Mouse (Mus musculus): ENCODE results near the gene Sh2d7. TPM values are rescaled to one million over a fixed set of nuclear protein-coding genes. Genes with fewer than 3 reads are reported as not detected.

Sh2d7 gene
- total RNA-seq (2023): not detected in 2 replicates

GRCm38 (mm10) chr9:54538684-54539083, at the start of gene Sh2d7:
Gene Sh2d7 (plus strand): TSS chr9:54538984.

GRCm38 (mm10) chr9:54501453-54502110, 37.2 kb upstream of the Sh2d7 start, which contains the start of gene Dmxl2:
Gene Dmxl2 (minus strand): TSS chr9:54501626.

DNA sequence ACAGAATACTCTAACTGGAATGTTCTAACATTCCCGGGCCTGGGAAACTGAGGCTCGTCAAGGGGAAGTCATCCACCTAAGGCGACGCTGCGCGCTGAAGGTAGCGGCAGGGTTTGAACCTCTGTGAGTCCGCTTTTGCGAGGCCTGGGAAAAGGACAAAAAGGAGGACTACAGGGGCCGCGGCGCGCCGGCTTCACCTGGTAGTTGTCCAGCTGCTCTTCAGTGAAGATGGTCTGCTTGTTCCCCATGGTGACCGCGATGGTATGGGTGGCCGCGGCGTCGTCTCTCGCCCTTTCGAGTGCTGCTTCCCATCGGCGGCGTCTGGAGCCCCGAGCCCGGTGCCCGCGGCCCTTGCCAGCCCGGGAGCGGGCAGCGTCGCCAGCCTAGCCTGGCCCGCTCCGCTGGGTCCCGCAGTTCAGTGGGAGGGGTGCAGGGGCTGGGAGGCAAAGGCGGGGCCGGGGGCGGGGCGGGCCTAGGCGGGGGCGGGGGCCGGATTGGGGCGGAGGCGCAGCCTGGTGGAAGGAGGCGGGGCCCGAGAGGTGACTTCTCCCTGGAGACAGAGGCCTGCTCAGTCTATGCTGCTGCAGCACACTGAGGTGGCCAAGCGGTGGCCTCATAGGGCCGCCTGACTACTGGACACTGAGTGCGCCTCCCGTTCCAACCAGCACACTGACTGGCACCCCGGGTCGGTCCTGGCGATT, 21.1 kb downstream of the Sh2d7 start, which contains the start of gene Cib2:
Gene Cib2 (minus strand): TSS at position 448 of the 701 bp plus-strand sequence.

DNA sequence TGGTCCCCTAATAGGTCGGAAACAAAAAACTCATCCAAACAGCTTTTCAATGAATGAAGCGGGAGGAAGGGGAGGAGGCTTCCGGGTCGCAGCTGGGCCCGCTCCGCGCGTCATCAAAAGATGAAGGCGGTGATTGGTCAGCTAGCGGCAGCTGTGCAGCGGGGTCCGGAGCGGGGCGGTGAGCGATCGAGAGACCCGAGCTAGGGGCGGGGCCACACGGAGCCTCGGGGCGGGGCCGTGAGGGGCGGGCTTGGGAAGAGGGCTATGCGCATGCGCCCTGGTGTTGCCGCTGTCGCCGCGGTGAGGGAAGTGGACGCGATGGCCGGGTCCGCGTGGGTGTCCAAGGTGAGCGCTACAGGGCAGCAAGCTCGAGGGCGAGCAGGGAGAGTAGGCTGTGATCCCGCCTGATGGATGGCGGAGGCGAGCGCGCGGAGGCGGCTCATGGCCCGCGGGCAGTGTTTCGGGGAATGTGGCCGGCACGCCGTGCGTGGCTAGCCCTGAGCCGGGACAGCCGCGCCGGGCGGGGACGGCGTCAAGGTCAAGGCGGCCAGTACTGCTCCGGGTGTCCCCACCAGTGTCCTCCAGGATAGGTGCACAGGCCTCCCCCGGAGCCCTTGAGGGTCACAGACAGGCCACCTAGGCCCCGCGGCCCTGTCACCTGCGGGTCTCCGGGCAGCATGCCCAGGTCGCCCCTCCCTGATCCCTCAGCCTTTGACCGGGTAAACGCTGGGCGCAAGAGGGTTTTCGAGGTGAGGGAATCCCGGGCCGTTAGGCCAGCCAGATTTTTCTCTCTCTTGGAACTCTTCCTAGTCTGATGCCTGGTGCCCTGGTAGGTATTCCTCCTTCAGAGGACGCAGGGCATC, 47.6 kb downstream of the Sh2d7 start, which contains the start of gene Idh3a:
Gene Idh3a (plus strand): TSS at position 136 of the 863 bp plus-strand sequence.

Other genes starting within 250 kb of the Sh2d7 start
- 151 and 210 TPM in 2 replicates for gene Dmxl2, start 37.4 kb upstream of the Sh2d7 start, total RNA-seq (2023)
- gene Cib2, start 21.2 kb downstream of the Sh2d7 start, total RNA-seq (2023): 16.3 and 20.2 TPM in 2 replicates
- 13.9 and 14.6 TPM in 2 replicates for gene Idh3a, start 47.4 kb downstream of the Sh2d7 start, total RNA-seq (2023)
- gene Acsbg1, start 122.9 kb downstream of the Sh2d7 start, total RNA-seq (2023): not detected in 2 replicates
- 0.34 and 0.44 TPM in 2 replicates for gene Dnaja4, start 159.9 kb downstream of the Sh2d7 start, total RNA-seq (2023)
- 29.4 and 33.7 TPM in 2 replicates for gene Wdr61, start 195.5 kb downstream of the Sh2d7 start, total RNA-seq (2023)
- not detected in 2 replicates for gene Crabp1, start 225.8 kb downstream of the Sh2d7 start, total RNA-seq (2023)

Measured in neutrophil, adult 65 days (primary cell).